In genomic region chr11:117796954-117797353, GRCm38 (mm10) we compare ENCODE assay signal across 23 mouse cellular contexts. TPM values are rescaled to one million over a fixed set of nuclear protein-coding genes. Genes with fewer than 3 reads are reported as not detected.
DNase-seq lines count a peak whose midpoint lies in the region; ATAC-seq lines count a peak whose summit lies in the region.
"Had no signal": no experiment of that assay in that cellular context is flagged by ENCODE, and none has a peak within 500 bp of the region (broad histone marks: within the 10 kb centered on the region; RNA-seq: fewer than 3 reads in every experiment).

No protein-coding gene starts in this region.

- no peaks in the 10 kb centered on the region for H3K36me3 ChIP-seq in heart, embryonic 11.5 days (ENCODE audit: control insufficient read depth, insufficient read depth, low read length)
- H3K36me3 ChIP-seq in liver, embryonic 15.5 days (replicated peaks), result peaks cover 36% of the 10 kb centered on the region
- H3K36me3 ChIP-seq: embryonic facial prominence, embryonic 15.5 days; forebrain, embryonic 12.5 days; heart, embryonic 12.5 days; midbrain, embryonic 12.5 days had no signal

- H3K4me2 ChIP-seq in heart, embryonic 11.5 days, result peak overlapping the region; percentile 9; the same call in 1 of the 2 replicates
- H3K4me2 ChIP-seq in liver, embryonic 15.5 days, result peak overlapping the region; percentile 80
- H3K4me2 ChIP-seq: embryonic facial prominence, embryonic 15.5 days; forebrain, embryonic 12.5 days; midbrain, embryonic 12.5 days had no signal

- no peaks in the 10 kb centered on the region for H3K9me3 ChIP-seq in heart, embryonic 11.5 days (replicated peaks; ENCODE audit: control insufficient read depth, low read length)
- no peaks in the 10 kb centered on the region for H3K9me3 ChIP-seq in liver, embryonic 15.5 days (replicated peaks)
- H3K9me3 ChIP-seq: embryonic facial prominence, embryonic 15.5 days; forebrain, embryonic 12.5 days; heart, embryonic 12.5 days; midbrain, embryonic 12.5 days had no signal

- WGBS in heart, embryonic 11.5 days (ENCODE audit: insufficient replicate concordance), result 38% methylated on average over 5 of the region's 5 CpGs
- 20% methylated on average over 5 of the region's 5 CpGs for WGBS in liver, embryonic 15.5 days (ENCODE audit: insufficient replicate concordance)

- H3K4me1 ChIP-seq in heart, embryonic 11.5 days (ENCODE audit: control insufficient read depth, insufficient read depth, low read length), result peaks cover 23% of the 10 kb centered on the region
- H3K4me1 ChIP-seq in liver, embryonic 15.5 days (replicated peaks), result peaks cover 83% of the 10 kb centered on the region
- H3K4me1 ChIP-seq: forebrain, embryonic 12.5 days had no signal

- peak overlapping the region; percentile 30; the same call in 1 of the 2 replicates for H3K27ac ChIP-seq in heart, embryonic 11.5 days (ENCODE audit: low read depth, low read length)
- peak overlapping the region; percentile 98 for H3K27ac ChIP-seq in liver, embryonic 15.5 days (replicated peaks)
- H3K27ac ChIP-seq: embryonic facial prominence, embryonic 15.5 days; forebrain, embryonic 12.5 days; midbrain, embryonic 12.5 days had no signal

- no peak for ATAC-seq in heart, embryonic 11.5 days (replicated peaks; ENCODE audit: insufficient number of reproducible peaks, low FRiP score, low TSS enrichment)
- ATAC-seq in erythroblast, adult 5-6 weeks (replicated peaks; ENCODE audit: low FRiP score, poor library complexity, severe bottlenecking), result 0 out of 2 replicates have a peak, but pooled peaks have one; percentile 0
- peak; percentile 17 for ATAC-seq in liver, embryonic 15.5 days (ENCODE audit: insufficient read depth)
- ATAC-seq: Patski had no signal

- H3K9ac ChIP-seq in heart, embryonic 11.5 days (ENCODE audit: low read depth, low read length), result no peak overlapping the region
- H3K9ac ChIP-seq in liver, embryonic 15.5 days, result peak overlapping the region; percentile 79
- H3K9ac ChIP-seq: embryonic facial prominence, embryonic 15.5 days; forebrain, embryonic 12.5 days; heart, embryonic 12.5 days; midbrain, embryonic 12.5 days had no signal

- no peak overlapping the region for H3K4me3 ChIP-seq in heart, embryonic 11.5 days (ENCODE audit: low read depth, low read length)
- peak overlapping the region; percentile 70 for H3K4me3 ChIP-seq in liver, embryonic 15.5 days (replicated peaks)
- H3K4me3 ChIP-seq: embryonic facial prominence, embryonic 15.5 days; forebrain, embryonic 12.5 days; heart, embryonic 12.5 days; midbrain, embryonic 12.5 days had no signal

- H3K27me3 ChIP-seq in heart, embryonic 11.5 days (ENCODE audit: control insufficient read depth, insufficient read depth, low read length), result peaks cover 2% of the 10 kb centered on the region; the same call in 1 of the 2 replicates
- H3K27me3 ChIP-seq in liver, embryonic 15.5 days, result no peaks in the 10 kb centered on the region
- H3K27me3 ChIP-seq: embryonic facial prominence, embryonic 15.5 days; Patski had no signal

- DNase-seq in heart, adult 11 months, result no peak
- DNase-seq in A20 (ENCODE audit: low read depth, low spot score), result peak; percentile 91
- DNase-seq in adrenal gland, adult 8-10 months, result no peak
- no peak for DNase-seq in frontal cortex, postnatal 10 days (ENCODE audit: low spot score in 2 of 2)
- DNase-seq in layer of hippocampus, postnatal 25 days (ENCODE audit: extremely low spot score in 1 of 2, low spot score in 1 of 2), result no peak
- DNase-seq: adrenal gland, postnatal 36 days; cerebellum, adult 9-11 months; kidney, adult 8-10 months; kidney, postnatal 25 days; lung, adult 18-20 months; lung, postnatal 4 days; retina, postnatal 1 day; right cerebral cortex, postnatal 4 days had no signal

RNA-seq across cellular contexts. Expression of gene 6030468B19Rik, which starts 0.5 kb away (rescaled TPM):
- 3.2 and 3.9 TPM in 2 replicates for polyA plus RNA-seq in heart, embryonic 11.5 days (2014; fragmentation: Nextera tagmentation; extraction: Ambion mirVana)
- total RNA-seq in erythroblast, adult 5-6 weeks (2015; ENCODE audit: low replicate concordance), result 12.7 and 28.6 TPM in 2 replicates
- total RNA-seq in erythroblast, adult 5-6 weeks (2017; ENCODE audit: low replicate concordance), result 10.6 and 16.1 TPM in 2 replicates
- polyA plus RNA-seq in liver, embryonic 15.5 days (2015; fragmentation: Nextera tagmentation; extraction: Ambion mirVana), result 90.0 and 95.8 TPM in 2 replicates
- total RNA-seq in adrenal gland, adult 8-10 months (2022), result not detected
- total RNA-seq in layer of hippocampus, postnatal 25 days (2021), result under 1 TPM in 1 of 2 experiments, not detected in 1; 0.35 TPM
- total RNA-seq: adrenal gland, postnatal 36 days; gastrocnemius, postnatal 36 days had no signal
- polyA plus RNA-seq: forebrain, embryonic 12.5 days; Patski had no signal

RNA-seq across cellular contexts. Expression of gene Gm20708, which starts 12.5 kb away (rescaled TPM):
- polyA plus RNA-seq in heart, embryonic 11.5 days (2014; fragmentation: Nextera tagmentation; extraction: Ambion mirVana), result 0.34 and 0.62 TPM in 2 replicates
- 62.3 and 66.5 TPM in 2 replicates for total RNA-seq in erythroblast, adult 5-6 weeks (2015; ENCODE audit: low replicate concordance)
- 31.9 and 39.7 TPM in 2 replicates for total RNA-seq in erythroblast, adult 5-6 weeks (2017; ENCODE audit: low replicate concordance)
- 0.28 and 0.45 TPM in 2 replicates for polyA plus RNA-seq in liver, embryonic 15.5 days (2015; fragmentation: Nextera tagmentation; extraction: Ambion mirVana)
- total RNA-seq in adrenal gland, adult 8-10 months (2022), result 1 to 10 TPM in 2 of 4 experiments, under 1 TPM in 2; 0.59 to 3.4 (median 1.3) TPM
- total RNA-seq in layer of hippocampus, postnatal 25 days (2021), result 1 to 10 TPM; 1.9 to 3.2 TPM
- total RNA-seq: hematopoietic stem cell, adult 5-6 weeks had no signal

RNA-seq across cellular contexts. Expression of gene Syngr2, which starts 12.5 kb away (rescaled TPM):
- polyA plus RNA-seq in heart, embryonic 11.5 days (2014; fragmentation: Nextera tagmentation; extraction: Ambion mirVana), result 78.7 and 79.2 TPM in 2 replicates
- total RNA-seq in erythroblast, adult 5-6 weeks (2015; ENCODE audit: low replicate concordance), result 52.9 and 77.2 TPM in 2 replicates
- total RNA-seq in erythroblast, adult 5-6 weeks (2017; ENCODE audit: low replicate concordance), result 32.5 and 46.5 TPM in 2 replicates
- polyA plus RNA-seq in liver, embryonic 15.5 days (2015; fragmentation: Nextera tagmentation; extraction: Ambion mirVana), result 49.2 and 54.7 TPM in 2 replicates
- total RNA-seq in adrenal gland, adult 8-10 months (2022), result 100 to 1,000 TPM in 2 of 4 experiments, 10 to 100 TPM in 2; 86.0 to 110 (median 103) TPM
- total RNA-seq in layer of hippocampus, postnatal 25 days (2021), result 10 to 100 TPM; 10.8 to 11.1 TPM

RNA-seq across cellular contexts. Expression of gene Tmc6, which starts 15.0 kb away (rescaled TPM):
- polyA plus RNA-seq in heart, embryonic 11.5 days (2014; fragmentation: Nextera tagmentation; extraction: Ambion mirVana), result 23.8 and 26.2 TPM in 2 replicates
- 199 and 257 TPM in 2 replicates for total RNA-seq in erythroblast, adult 5-6 weeks (2015; ENCODE audit: low replicate concordance)
- total RNA-seq in erythroblast, adult 5-6 weeks (2017; ENCODE audit: low replicate concordance), result 83.1 and 204 TPM in 2 replicates
- 51.0 and 57.8 TPM in 2 replicates for polyA plus RNA-seq in liver, embryonic 15.5 days (2015; fragmentation: Nextera tagmentation; extraction: Ambion mirVana)
- 10 to 100 TPM; 28.2 to 50.0 (median 40.7) TPM for total RNA-seq in adrenal gland, adult 8-10 months (2022)
- total RNA-seq in layer of hippocampus, postnatal 25 days (2021), result 1 to 10 TPM; 5.3 to 5.5 TPM

RNA-seq across cellular contexts. Expression of gene Tmc8, which starts 15.1 kb away (rescaled TPM):
- 4.4 and 4.5 TPM in 2 replicates for polyA plus RNA-seq in heart, embryonic 11.5 days (2014; fragmentation: Nextera tagmentation; extraction: Ambion mirVana)
- total RNA-seq in erythroblast, adult 5-6 weeks (2015; ENCODE audit: low replicate concordance), result 19.8 and 30.7 TPM in 2 replicates
- 30.9 and 33.7 TPM in 2 replicates for total RNA-seq in erythroblast, adult 5-6 weeks (2017; ENCODE audit: low replicate concordance)
- polyA plus RNA-seq in liver, embryonic 15.5 days (2015; fragmentation: Nextera tagmentation; extraction: Ambion mirVana), result 15.0 and 20.4 TPM in 2 replicates
- 1 to 10 TPM; 1.5 to 3.3 (median 3.0) TPM for total RNA-seq in adrenal gland, adult 8-10 months (2022)
- under 1 TPM; 0.35 to 0.89 TPM for total RNA-seq in layer of hippocampus, postnatal 25 days (2021)

Comparison
In these comparisons a context has a peak if more than half of its experiments do, and no peak if none do; other contexts are left out.
1. RNA of gene 6030468B19Rik, which starts 0.5 kb away (total RNA-seq): 10.6 to 28.6 TPM in erythroblast, adult 5-6 weeks; 0.35 TPM in layer of hippocampus, postnatal 25 days and not detected in adrenal gland, adult 8-10 months; every median in the first group is over 4 times any median in the second.
2. RNA of gene Gm20708, which starts 12.5 kb away (total RNA-seq): 31.9 to 66.5 TPM in erythroblast, adult 5-6 weeks; 1.9 to 3.2 TPM in layer of hippocampus, postnatal 25 days and 0.59 to 3.4 TPM in adrenal gland, adult 8-10 months; every median in the first group is over 4 times any median in the second.